Mouse (Mus musculus) bone marrow macrophage, adult 2 months (primary cell): ENCODE data around the gene Chrnb1. TPM values are rescaled to one million over a fixed set of nuclear protein-coding genes. Genes with fewer than 3 reads are reported as not detected.

Experiments used
- H3K27ac ChIP-seq: 2 replicates; pipeline ENCODE4 v1.5.1; 2012; ENCODE audit warnings: low read depth, low read length; ENCODE audit not compliant: insufficient read depth
- H3K4me1 ChIP-seq: 2 replicates; pipeline ENCODE4 v1.6.1; 2012; ENCODE audit warnings: low read length; ENCODE audit not compliant: control insufficient read depth, insufficient read depth
- H3K4me3 ChIP-seq: 2 replicates; pipeline ENCODE4 v1.5.1; 2012; ENCODE audit warnings: mild to moderate bottlenecking, low read length, moderate library complexity; ENCODE audit not compliant: insufficient read depth
- CTCF ChIP-seq: IDR thresholded peaks from 2 replicates; pipeline ENCODE4 v1.5.1; 2012; ENCODE audit warnings: low read depth, mild to moderate bottlenecking, low read length, moderate library complexity
- POLR2A ChIP-seq: IDR thresholded peaks from 2 replicates; pipeline ENCODE4 v1.6.1; 2012; ENCODE audit warnings: mild to moderate bottlenecking, low read depth, low read length, borderline replicate concordance
- polyA plus RNA-seq: library from polyadenylated mRNA; stranded (reverse); fragments of >200 nt; gene quantifications from 2 replicates; pipeline ENCODE4 v1.2.4, GENCODE M21; 2012; ENCODE audit not compliant: missing spikeins, insufficient read depth, insufficient read length

Chrnb1 gene
- polyA plus RNA-seq, 1 experiment, result 1.0 TPM

- H3K27ac ChIP-seq, result no peak overlapping the region
- 0 out of 2 replicates have a peak, but pooled peaks cover 2% of the 10 kb centered on the region for H3K4me1 ChIP-seq
- H3K4me3 ChIP-seq, result no peak overlapping the region
- TF ChIP-seq POLR2A, result no peak
- TF ChIP-seq CTCF, result no peak
Measured at GRCm38 (mm10) chr11:69828832-69829231, 33.1 kb upstream of the Chrnb1 start.

GRCm38 (mm10) chr11:69823456-69823855 lies 27.7 kb upstream of the Chrnb1 start:
- Histone ChIP-seq H3K4me1 (no peaks in the 10 kb centered on the region), H3K4me3 (no peak overlapping the region), H3K27ac (no peak overlapping the region)
- TF ChIP-seq POLR2A (no peak), CTCF (no peak)

GRCm38 (mm10) chr11:69822080-69822479 lies 26.3 kb upstream of the Chrnb1 start, which contains the start of gene Spem1:
TSS of gene Spem1 (minus strand) at chr11:69822180.
- Histone ChIP-seq H3K4me3 (no peak within 1 kb of the TSS), H3K27ac (no peak within 1 kb of the TSS), H3K4me1 (no peaks in the 10 kb centered on the region)
- TF ChIP-seq POLR2A (no peak), CTCF (no peak)

DNA sequence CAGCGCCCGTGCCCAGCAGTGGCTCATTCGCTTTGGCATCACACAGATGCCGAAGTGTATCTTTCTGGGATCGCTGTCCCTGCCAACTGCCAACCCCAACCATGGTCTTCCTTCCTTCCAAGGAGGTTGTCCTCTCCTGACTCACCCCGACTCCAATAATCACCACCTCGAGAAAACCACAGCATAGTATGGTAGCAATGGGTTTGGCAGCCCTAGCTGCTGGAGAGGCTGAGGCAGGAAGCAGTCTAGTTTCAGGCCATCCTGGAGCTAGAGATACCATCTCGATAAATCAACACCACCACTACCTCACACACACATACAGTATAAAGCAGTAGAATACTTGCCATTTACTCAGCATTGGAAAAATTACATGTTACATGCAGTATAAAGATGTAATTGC lies 23.1 kb upstream of the Chrnb1 start:
- no peaks in the 10 kb centered on the region for H3K4me1 ChIP-seq
- no peak overlapping the region for H3K27ac ChIP-seq
- no peak overlapping the region for H3K4me3 ChIP-seq
- TF ChIP-seq POLR2A, result no peak
- TF ChIP-seq CTCF, result no peak

DNA sequence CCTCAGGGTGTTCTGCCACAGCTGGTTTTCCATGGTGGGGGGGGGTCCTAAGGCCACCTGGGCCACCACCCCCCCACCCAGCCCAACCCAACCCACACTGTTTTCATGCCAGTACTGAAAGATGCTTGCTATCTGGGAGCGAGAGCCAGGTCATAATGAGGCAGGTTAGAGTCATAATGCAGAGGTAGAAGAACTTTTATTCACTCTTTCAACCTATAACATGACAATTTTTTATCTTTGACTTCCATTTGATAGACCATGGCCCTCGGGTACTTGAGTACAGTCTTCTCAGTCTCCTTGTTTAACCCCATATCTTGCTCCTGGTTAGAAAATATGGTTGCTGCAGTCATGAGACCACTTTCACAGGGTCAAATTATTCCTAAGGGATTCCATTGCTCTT lies 22.6 kb upstream of the Chrnb1 start, which contains the start of gene Spem2:
Gene Spem2 (minus strand): TSS at position 101 of the 400 bp plus-strand sequence.
- TF ChIP-seq CTCF, result no peak
- TF ChIP-seq POLR2A, result no peak
- Histone ChIP-seq H3K4me3 (no peak within 1 kb of the TSS), H3K4me1 (no peaks in the 10 kb centered on the region), H3K27ac (no peak within 1 kb of the TSS)

DNA sequence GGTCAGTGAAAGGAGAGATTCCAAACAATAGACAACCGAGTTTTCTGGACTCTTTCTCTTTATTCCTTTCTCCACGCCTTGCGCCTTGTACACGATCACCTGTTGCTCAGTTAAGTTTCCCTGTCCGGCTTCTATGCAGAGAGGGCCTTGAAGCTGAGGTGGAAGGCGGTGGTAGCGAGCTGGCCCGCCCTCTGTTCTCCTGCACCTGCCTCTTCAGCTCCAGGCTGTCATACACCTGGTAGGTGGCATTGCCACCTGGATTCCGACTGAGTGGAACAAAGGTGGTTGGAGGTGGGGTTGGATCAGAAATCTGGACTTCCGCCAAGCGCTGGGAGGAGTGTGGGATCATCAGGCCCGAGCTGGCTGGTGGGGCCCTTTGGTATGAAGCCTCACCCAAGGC lies 20.8 kb upstream of the Chrnb1 start:
- no peaks in the 10 kb centered on the region for H3K4me1 ChIP-seq
- no peak overlapping the region for H3K27ac ChIP-seq
- TF ChIP-seq POLR2A (no peak), CTCF (no peak)
- no peak overlapping the region for H3K4me3 ChIP-seq

DNA sequence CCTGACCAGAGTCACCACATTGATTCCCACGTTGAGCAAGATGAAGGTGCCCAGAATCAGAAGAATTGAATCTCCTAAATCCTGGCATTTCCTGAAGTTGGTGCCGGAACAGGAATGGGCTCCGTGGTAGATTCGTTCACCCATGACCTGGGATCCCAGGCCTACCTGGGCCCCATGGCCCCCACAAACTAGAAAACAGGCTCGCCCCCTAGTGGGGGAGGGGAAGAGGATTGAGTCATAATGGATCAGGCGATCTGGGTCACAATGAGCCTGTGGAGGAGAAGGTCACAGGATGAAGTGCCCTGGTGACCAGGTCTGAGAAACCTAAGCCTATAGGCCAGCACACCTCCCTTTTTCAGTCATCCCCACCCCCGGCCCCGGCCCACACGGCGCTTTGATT lies 19.4 kb upstream of the Chrnb1 start, which contains the start of gene Gm39566:
Gene Gm39566 (minus strand): TSS at position 144 of the 400 bp plus-strand sequence.
- TF ChIP-seq POLR2A (no peak), CTCF (no peak)
- Histone ChIP-seq H3K4me1 (no peaks in the 10 kb centered on the region), H3K4me3 (no peak within 1 kb of the TSS), H3K27ac (no peak within 1 kb of the TSS)

DNA sequence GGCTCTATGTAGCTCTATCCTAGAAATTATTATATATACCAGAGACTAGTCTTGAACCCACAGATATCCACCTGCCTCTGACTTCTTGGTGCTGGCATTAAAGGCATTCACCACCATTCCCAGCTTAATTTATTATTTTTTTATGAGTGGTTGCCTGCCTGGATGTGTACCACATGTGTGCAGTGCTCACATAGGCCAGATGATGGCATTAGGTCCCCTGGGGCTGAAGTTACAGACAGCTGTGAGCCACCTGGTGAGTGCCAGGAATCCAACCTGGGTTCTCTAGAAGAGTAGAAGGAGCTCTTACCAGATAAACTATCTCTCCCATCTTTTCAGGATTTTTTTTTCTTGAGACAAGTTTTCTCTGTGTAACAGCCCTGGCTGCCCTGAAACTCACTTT lies 14.5 kb upstream of the Chrnb1 start:
- TF ChIP-seq POLR2A (no peak), CTCF (no peak)
- Histone ChIP-seq H3K4me3 (no peak overlapping the region), H3K4me1 (no peaks in the 10 kb centered on the region), H3K27ac (no peak overlapping the region)

- Histone ChIP-seq H3K4me1 (peaks cover 3% of the 10 kb centered on the region; the same call in 1 of the 2 replicates), H3K27ac (no peak overlapping the region), H3K4me3 (no peak overlapping the region)
- TF ChIP-seq CTCF (no peak), POLR2A (no peak)
Measured at GRCm38 (mm10) chr11:69807641-69808040, 11.9 kb upstream of the Chrnb1 start.

DNA sequence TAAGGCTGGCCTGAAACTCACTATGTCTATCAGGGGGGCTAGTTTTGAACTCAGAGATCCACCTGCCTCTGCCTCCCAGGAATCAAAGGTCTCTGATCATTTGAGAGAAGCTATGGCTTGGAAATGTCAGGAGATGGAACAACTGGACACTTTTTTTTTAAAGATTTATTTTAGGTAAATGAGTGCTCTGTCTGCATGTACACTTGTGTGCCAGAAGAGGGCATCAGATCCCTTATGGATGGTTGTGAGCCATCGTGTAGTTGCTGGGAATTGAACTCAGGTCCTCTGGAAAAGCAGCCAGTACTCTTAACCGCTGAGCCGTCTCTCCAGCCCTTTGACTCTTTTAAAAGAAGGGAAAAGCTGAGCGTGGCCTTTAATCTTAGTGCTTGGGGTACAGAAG lies 10.6 kb upstream of the Chrnb1 start:
- Histone ChIP-seq H3K4me3 (no peak overlapping the region), H3K27ac (no peak overlapping the region), H3K4me1 (peaks cover 3% of the 10 kb centered on the region; the same call in 1 of the 2 replicates)
- TF ChIP-seq POLR2A (no peak), CTCF (no peak)

GRCm38 (mm10) chr11:69804972-69805909 lies 9.5 kb upstream of the Chrnb1 start, which contains the start of gene Tmem102:
TSS of gene Tmem102 (minus strand) at chr11:69805624.
- H3K27ac ChIP-seq, result no peak within 1 kb of the TSS
- no peak within 1 kb of the TSS for H3K4me3 ChIP-seq
- TF ChIP-seq POLR2A (no peak), CTCF (no peak)
- H3K4me1 ChIP-seq, result peaks cover 3% of the 10 kb centered on the region; the same call in 1 of the 2 replicates
